Comparison of ENCODE assay signal across 8 mouse cellular contexts in genomic region chr5:23434598-23435481, GRCm38 (mm10). TPM values are rescaled to one million over a fixed set of nuclear protein-coding genes. Genes with fewer than 3 reads are reported as not detected.
DNase-seq lines count a peak whose midpoint lies in the region; ATAC-seq and TF ChIP-seq lines count a peak whose summit lies in the region.

No protein-coding gene starts in this region.

- peak overlapping the region; percentile 100 for H3K27ac ChIP-seq in CH12.LX (ENCODE audit: insufficient read depth, low read depth)
- H3K27ac ChIP-seq in brown adipose tissue, adult 24 weeks (replicated peaks; ENCODE audit: low read depth, low read length) = peak overlapping the region; percentile 99
- H3K27ac ChIP-seq in forebrain, embryonic 12.5 days = peak overlapping the region; percentile 100
- peak overlapping the region; percentile 100 for H3K27ac ChIP-seq in heart, postnatal 0 days (ENCODE audit: low read depth)
- peak overlapping the region; percentile 100 for H3K27ac ChIP-seq in neural tube, embryonic 14.5 days (ENCODE audit: low read depth, low read length)

- in situ Hi-C loops in CH12.LX (cut with MboI; ENCODE audit: low pct_ligation_motif_present, low pct_unique_long_range_greater_than_20kb, low sequenced_read_pairs) = no loop called here

- no peak for ATAC-seq in forebrain, embryonic 12.5 days (ENCODE audit: low FRiP score)
- ATAC-seq in heart, postnatal 0 days (ENCODE audit: insufficient read depth, low read depth) = no peak
- ATAC-seq in neural tube, embryonic 14.5 days (ENCODE audit: low read depth) = no peak; the same call in 1 of the 2 replicates

- peaks cover 2 to 9% of the 10 kb centered on the region in 2 experiments; a peak in 3 of 4 replicates for H3K4me1 ChIP-seq in CH12.LX (ENCODE audit: control insufficient read depth in 1 of 2, insufficient read depth in 2 of 2)
- H3K4me1 ChIP-seq in brown adipose tissue, adult 24 weeks (ENCODE audit: control insufficient read depth, insufficient read depth, insufficient read length, low read length) = peaks cover 10% of the 10 kb centered on the region
- peaks cover 27% of the 10 kb centered on the region for H3K4me1 ChIP-seq in forebrain, embryonic 12.5 days
- peaks cover 28% of the 10 kb centered on the region for H3K4me1 ChIP-seq in heart, postnatal 0 days (ENCODE audit: control insufficient read depth, insufficient read depth)
- peaks cover 8% of the 10 kb centered on the region for H3K4me1 ChIP-seq in lung, adult 2 months (ENCODE audit: control insufficient read depth, insufficient read depth, low read length)
- H3K4me1 ChIP-seq in neural tube, embryonic 14.5 days (ENCODE audit: control insufficient read depth, insufficient read depth, low read length) = peaks cover 21% of the 10 kb centered on the region; the same call in 1 of the 2 replicates

- H3K9ac ChIP-seq in CH12.LX (ENCODE audit: insufficient read depth, low read depth) = peak overlapping the region; percentile 89
- peak overlapping the region; percentile 99 for H3K9ac ChIP-seq in forebrain, embryonic 12.5 days
- H3K9ac ChIP-seq in heart, postnatal 0 days (replicated peaks; ENCODE audit: low read depth, low read length) = peak overlapping the region; percentile 99
- H3K9ac ChIP-seq in neural tube, embryonic 14.5 days (replicated peaks; ENCODE audit: low read depth, low read length) = peak overlapping the region; percentile 100

- peak overlapping the region; percentile 70 to 98 (median 92) for H3K4me3 ChIP-seq in CH12.LX (replicated peaks in 1 of 3; ENCODE audit: low read depth in 2 of 3, low read length in 2 of 3, poor library complexity in 1 of 3)
- peak overlapping the region; percentile 82 for H3K4me3 ChIP-seq in brown adipose tissue, adult 24 weeks (ENCODE audit: insufficient read depth, low read depth, low read length)
- peak overlapping the region; percentile 92 for H3K4me3 ChIP-seq in forebrain, embryonic 12.5 days (replicated peaks)
- peak overlapping the region; percentile 92 for H3K4me3 ChIP-seq in heart, postnatal 0 days (ENCODE audit: low read depth, low read length)
- H3K4me3 ChIP-seq in lung, adult 2 months (replicated peaks; ENCODE audit: extremely low read depth, low read depth, low read length) = peak overlapping the region; percentile 97
- peak overlapping the region; percentile 99 for H3K4me3 ChIP-seq in neural tube, embryonic 14.5 days (ENCODE audit: low read depth, low read length)

- no peak for TF ChIP-seq RAD21 in CH12.LX (IDR thresholded peaks at IDR 0.05; ENCODE audit: low read depth, low read length)

- under 1% methylated on average over 46 of the region's 46 CpGs for WGBS in forebrain, embryonic 12.5 days
- WGBS in heart, postnatal 0 days = under 1% methylated on average over 46 of the region's 46 CpGs
- WGBS in lung, adult 2 months = under 1% methylated on average over 46 of the region's 46 CpGs
- under 1% methylated on average over 46 of the region's 46 CpGs for WGBS in neural tube, embryonic 14.5 days

- H3K36me3 ChIP-seq in CH12.LX (replicated peaks in 1 of 2; ENCODE audit: control insufficient read depth in 1 of 2, insufficient read depth in 1 of 2, low read length in 1 of 2) = peaks cover 0 to 2% of the 10 kb centered on the region in 2 experiments
- no peaks in the 10 kb centered on the region for H3K36me3 ChIP-seq in forebrain, embryonic 12.5 days (replicated peaks)
- no peaks in the 10 kb centered on the region for H3K36me3 ChIP-seq in heart, postnatal 0 days (replicated peaks; ENCODE audit: control insufficient read depth, insufficient read depth, low read length)
- no peaks in the 10 kb centered on the region for H3K36me3 ChIP-seq in neural tube, embryonic 14.5 days (ENCODE audit: control insufficient read depth, insufficient read depth, low read length)

- no peaks in the 10 kb centered on the region for H3K9me3 ChIP-seq in CH12.LX (replicated peaks; ENCODE audit: low read length)
- no peaks in the 10 kb centered on the region for H3K9me3 ChIP-seq in forebrain, embryonic 12.5 days
- no peaks in the 10 kb centered on the region for H3K9me3 ChIP-seq in heart, postnatal 0 days (replicated peaks; ENCODE audit: control insufficient read depth, low read length)
- no peaks in the 10 kb centered on the region for H3K9me3 ChIP-seq in neural tube, embryonic 14.5 days (ENCODE audit: control insufficient read depth, low read length)

- 0 out of 4 replicates have a peak, but pooled peaks of 1 of the 2 experiments have one; percentile 0 for TF ChIP-seq CTCF in CH12.LX (conservative IDR thresholded peaks at IDR 0.05 in 1 of 2, IDR thresholded peaks at IDR 0.05 in 1 of 2; ENCODE audit: low read depth in 2 of 2, low read length in 2 of 2)
- TF ChIP-seq CTCF in heart, postnatal 0 days (IDR thresholded peaks at IDR 0.05; ENCODE audit: low read depth) = no peak
- TF ChIP-seq CTCF in lung, adult 2 months (IDR thresholded peaks at IDR 0.05; ENCODE audit: insufficient read depth, low read length) = no peak

- no peak overlapping the region; the same call in 1 of the 2 replicates for H3K4me2 ChIP-seq in CH12.LX (ENCODE audit: insufficient read depth, low read depth, poor library complexity, severe bottlenecking)
- H3K4me2 ChIP-seq in forebrain, embryonic 12.5 days = peak overlapping the region; percentile 77
- peak overlapping the region; percentile 71 for H3K4me2 ChIP-seq in heart, postnatal 0 days (ENCODE audit: low read depth, low read length)
- H3K4me2 ChIP-seq in neural tube, embryonic 14.5 days (ENCODE audit: low read depth, low read length) = peak overlapping the region; percentile 72

- H3K27me3 ChIP-seq in CH12.LX (replicated peaks) = no peaks in the 10 kb centered on the region
- no peaks in the 10 kb centered on the region for H3K27me3 ChIP-seq in forebrain, embryonic 12.5 days
- H3K27me3 ChIP-seq in heart, postnatal 0 days (ENCODE audit: control insufficient read depth, insufficient read depth, low read length) = no peaks in the 10 kb centered on the region
- H3K27me3 ChIP-seq in neural tube, embryonic 14.5 days (ENCODE audit: control insufficient read depth, insufficient read depth, low read length) = 0 out of 2 replicates have a peak, but pooled peaks cover 3% of the 10 kb centered on the region

- no peak for DNase-seq in CH12.LX (ENCODE audit: extremely low read depth)
- peak; percentile 70 for DNase-seq in heart, postnatal 0 days (ENCODE audit: low spot score)
- peak; percentile 59 to 72 for DNase-seq in kidney, postnatal 4 days
- peak; percentile 78 for DNase-seq in lung, adult 2 months
- peak; percentile 66 for DNase-seq in testis, postnatal 10 days (ENCODE audit: low spot score)

- no peak for TF ChIP-seq EP300 in CH12.LX (IDR thresholded peaks at IDR 0.05; ENCODE audit: low read length)
- TF ChIP-seq EP300 in heart, postnatal 0 days (IDR thresholded peaks at IDR 0.05; ENCODE audit: low read depth) = no peak

- dilution Hi-C loops in CH12.LX (cut with MboI; ENCODE audit: extremely low pct_ligation_motif_present, extremely low pct_unique_long_range_greater_than_20kb, low sequenced_read_pairs) = no loop called here

- TF ChIP-seq POLR2A in CH12.LX (IDR thresholded peaks at IDR 0.05; ENCODE audit: low read depth, low read length) = peak; percentile 57
- peak; percentile 59; the same call in 1 of the 2 replicates for TF ChIP-seq POLR2A in lung, adult 2 months (IDR thresholded peaks at IDR 0.05; ENCODE audit: borderline replicate concordance, extremely low read depth, low read depth, low read length)

- H3K79me2 ChIP-seq in CH12.LX (replicated peaks; ENCODE audit: control insufficient read depth, extremely low read depth, insufficient read depth, poor library complexity, severe bottlenecking) = peaks cover 58% of the 10 kb centered on the region

TF ChIP-seq in CH12.LX, 34 proteins besides CTCF, POLR2A, EP300 and RAD21:
- TF ChIP-seq MAZ (IDR thresholded peaks at IDR 0.05; ENCODE audit: low read depth, low read length) = 0 out of 2 replicates have a peak, but pooled peaks have one; percentile 18
- 0 out of 2 replicates have a peak, but pooled peaks have one; percentile 12 for TF ChIP-seq MXI1 (IDR thresholded peaks at IDR 0.05; ENCODE audit: low read depth, low read length)
- TF ChIP-seq CHD1 (IDR thresholded peaks at IDR 0.05; ENCODE audit: low read depth, low read length) = no peak

RNA-seq across cellular contexts. Expression of gene Kmt2e, which starts 0.6 kb away (rescaled TPM):
- total RNA-seq in CH12.LX (2012; rRNA removed) = 21.2 and 21.3 TPM in 2 replicates
- total RNA-seq in CH12.LX (2014; rRNA removed) = 7.2 and 10.2 TPM in 2 replicates
- 24.6 and 29.7 TPM in 2 replicates for polyA plus RNA-seq in CH12.LX (2012; ENCODE audit: insufficient read length, low read depth)
- polyA plus RNA-seq in brown adipose tissue, adult 24 weeks (2012; ENCODE audit: insufficient read depth, insufficient read length, missing spikeins) = 35.5 and 36.9 TPM in 2 replicates
- polyA plus RNA-seq in forebrain, embryonic 12.5 days (2016; fragmentation: Nextera tagmentation; extraction: Ambion mirVana) = 138 and 146 TPM in 2 replicates
- 31.4 and 34.5 TPM in 2 replicates for total RNA-seq in heart, postnatal 0 days (2014; rRNA removed; ENCODE audit: low replicate concordance)
- 55.0 and 55.4 TPM in 2 replicates for polyA plus RNA-seq in heart, postnatal 0 days (2015; fragmentation: Nextera tagmentation; extraction: Ambion mirVana)
- polyA plus RNA-seq in lung, adult 2 months (2012; rRNA removed) = 22.2 and 22.9 TPM in 2 replicates
- polyA plus RNA-seq in neural tube, embryonic 14.5 days (2014; fragmentation: Nextera tagmentation; extraction: Ambion mirVana) = 151 TPM in 2 replicates
